Mouse (Mus musculus): ENCODE measurements around the gene Aqp5.

Gene Aqp5

GRCm38 (mm10) chr15:99596841-99597240 is 6.3 kb downstream of the Aqp5 start:
- no peak for DNase-seq (ENCODE audit: low spot score)

- no peak for DNase-seq (ENCODE audit: low spot score)
Measured at GRCm38 (mm10) chr15:99597596-99597995, 7.0 kb downstream of the Aqp5 start.

GRCm38 (mm10) chr15:99599245-99600070 is 8.9 kb downstream of the Aqp5 start:
- no peak for DNase-seq (ENCODE audit: low spot score)

DNA sequence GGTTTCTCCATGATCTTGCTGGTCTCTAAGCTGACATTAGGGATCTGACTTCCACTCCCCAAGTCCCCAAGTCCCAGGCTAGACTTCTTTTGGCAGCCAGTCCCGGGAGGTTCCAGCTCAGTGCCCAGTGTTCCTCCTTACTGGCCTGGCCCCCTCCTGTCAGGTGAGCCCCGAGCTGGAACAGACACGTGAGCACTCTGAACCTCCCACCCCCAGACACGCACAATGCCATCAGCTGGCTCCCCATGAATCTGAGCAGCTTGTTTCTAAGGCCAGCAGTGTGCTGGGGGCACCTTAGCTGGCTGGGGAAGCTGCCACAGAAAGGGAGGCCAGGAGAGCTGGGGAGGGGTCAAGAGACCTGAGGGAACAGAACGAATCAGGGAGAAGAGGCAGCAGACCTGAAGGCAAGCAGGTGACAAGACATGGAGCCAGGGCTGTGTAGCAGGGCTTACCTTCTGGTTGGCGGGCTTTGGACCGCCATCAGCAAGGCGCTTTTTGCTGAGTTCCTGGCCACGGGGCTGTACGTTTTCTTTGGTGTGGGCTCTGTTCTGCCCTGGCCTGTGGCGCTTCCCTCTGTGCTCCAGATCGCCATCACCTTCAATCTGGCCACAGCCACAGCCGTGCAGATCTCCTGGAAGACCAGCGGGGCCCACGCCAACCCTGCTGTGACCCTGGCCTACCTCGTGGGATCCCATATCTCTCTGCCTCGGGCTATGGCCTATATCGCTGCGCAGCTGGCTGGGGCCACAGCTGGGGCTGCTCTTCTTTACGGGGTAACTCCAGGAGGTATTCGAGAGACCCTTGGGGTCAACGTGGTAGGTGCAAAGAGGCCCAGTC is 10.6 kb downstream of the Aqp5 start, which contains the start of gene Aqp6:
Aqp6 (plus strand) TSS at position 415 of the 837 bp plus-strand sequence.
- no peak for DNase-seq (ENCODE audit: low spot score)

DNA sequence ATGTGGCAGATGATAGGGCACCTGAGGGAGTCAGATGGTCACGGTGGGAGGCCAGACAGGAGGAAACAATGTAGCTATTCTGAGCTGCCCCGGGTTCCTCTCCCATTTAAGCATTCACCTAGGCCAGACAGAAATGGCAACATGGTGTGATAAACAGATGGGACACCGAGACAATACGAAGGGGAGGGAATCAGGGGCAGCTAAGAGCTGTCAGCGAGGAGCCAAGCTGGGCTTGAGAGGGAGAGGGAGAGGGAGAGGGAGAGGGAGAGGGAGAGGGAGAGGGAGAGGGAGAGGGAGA is 11.2 kb downstream of the Aqp5 start:
- no peak for DNase-seq (ENCODE audit: low spot score)

DNA sequence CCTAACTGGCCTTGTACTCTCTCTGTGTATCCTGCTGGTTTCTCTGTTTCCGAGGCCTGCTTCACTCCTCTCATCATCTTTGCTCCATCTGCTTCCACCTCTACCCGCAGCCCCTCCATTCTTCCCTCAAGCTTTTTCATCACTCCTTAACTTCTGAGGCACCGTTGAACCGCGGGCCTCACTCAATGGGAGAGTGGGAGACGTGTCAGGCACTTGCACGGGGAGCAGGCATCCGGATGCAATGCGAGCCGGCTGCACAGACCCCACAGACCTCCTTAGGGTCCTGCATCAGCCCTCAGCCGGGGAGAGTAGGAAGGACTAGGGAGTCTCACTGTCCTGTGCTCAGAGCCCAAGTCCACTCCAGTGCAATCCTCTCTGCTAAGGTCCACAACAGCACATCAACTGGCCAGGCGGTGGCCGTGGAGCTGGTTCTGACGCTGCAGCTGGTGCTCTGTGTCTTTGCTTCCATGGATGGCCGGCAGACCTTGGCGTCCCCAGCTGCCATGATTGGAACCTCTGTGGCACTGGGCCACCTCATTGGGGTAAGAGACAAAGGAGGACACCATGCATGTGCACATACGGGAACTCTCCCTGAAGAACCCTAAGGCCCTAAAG is 11.7 kb downstream of the Aqp5 start:
- no peak for DNase-seq (ENCODE audit: low spot score)

DNA sequence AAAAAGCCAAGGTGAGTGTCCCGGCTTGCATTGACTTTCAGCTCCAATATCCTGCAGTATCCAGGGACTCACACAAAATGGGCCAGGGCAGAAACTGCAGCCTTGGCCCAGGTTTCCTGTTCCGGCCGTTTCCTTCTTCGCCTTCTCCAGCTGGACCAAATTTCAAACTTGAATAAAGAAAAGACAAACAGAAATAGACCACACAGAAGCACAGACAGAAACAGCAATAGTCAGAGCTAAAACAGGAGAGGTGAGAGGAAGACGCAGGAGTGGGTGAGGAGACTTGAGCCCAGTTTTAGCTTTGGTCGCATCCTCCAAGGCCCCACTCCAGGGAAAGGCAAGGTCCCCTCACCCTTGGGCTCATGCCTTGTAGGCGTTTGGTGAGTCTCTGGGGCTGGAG is 12.6 kb downstream of the Aqp5 start:
- DNase-seq (ENCODE audit: low spot score): no peak

DNA sequence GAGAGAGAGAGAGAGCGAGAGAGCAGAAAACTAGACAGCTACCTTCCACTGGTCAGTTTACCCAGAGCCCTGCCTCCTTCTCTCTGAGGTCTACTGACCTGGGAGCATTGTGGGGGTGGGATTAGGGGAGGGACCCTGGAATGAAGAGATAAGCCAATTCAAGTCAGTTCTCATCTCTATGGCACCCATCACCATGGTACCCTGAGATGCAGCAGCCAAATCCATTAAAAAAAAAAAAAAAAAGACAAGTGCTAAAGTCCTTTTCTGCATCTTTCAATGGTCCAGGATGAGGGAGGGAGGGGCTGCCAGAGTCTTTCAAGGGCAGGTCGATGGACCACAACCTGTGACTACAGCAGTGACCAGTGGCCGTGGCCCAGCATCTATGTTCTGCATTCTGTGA is 15.0 kb downstream of the Aqp5 start:
- no peak for DNase-seq (ENCODE audit: low spot score)

GRCm38 (mm10) chr15:99606515-99606914 is 15.9 kb downstream of the Aqp5 start:
- DNase-seq (ENCODE audit: low spot score): no peak

- DNase-seq (ENCODE audit: low spot score): no peak
Measured at GRCm38 (mm10) chr15:99607388-99608113, 17.0 kb downstream of the Aqp5 start.

- no peak for DNase-seq (ENCODE audit: low spot score)
Measured at GRCm38 (mm10) chr15:99608382-99609125, 18.0 kb downstream of the Aqp5 start.

GRCm38 (mm10) chr15:99611563-99611962 is 21.0 kb downstream of the Aqp5 start:
- DNase-seq (ENCODE audit: low spot score): no peak

GRCm38 (mm10) chr15:99614273-99614672 is 23.7 kb downstream of the Aqp5 start:
- no peak for DNase-seq (ENCODE audit: low spot score)

- DNase-seq (ENCODE audit: low spot score): peak; percentile 40
Measured at GRCm38 (mm10) chr15:99614753-99615152, 24.2 kb downstream of the Aqp5 start.

GRCm38 (mm10) chr15:99615246-99615645 is 24.7 kb downstream of the Aqp5 start:
- DNase-seq (ENCODE audit: low spot score): no peak

- no peak for DNase-seq (ENCODE audit: low spot score)
Measured at GRCm38 (mm10) chr15:99618595-99618994, 28.0 kb downstream of the Aqp5 start.

GRCm38 (mm10) chr15:99619821-99620220 is 29.2 kb downstream of the Aqp5 start:
- DNase-seq (ENCODE audit: low spot score): no peak

DNA sequence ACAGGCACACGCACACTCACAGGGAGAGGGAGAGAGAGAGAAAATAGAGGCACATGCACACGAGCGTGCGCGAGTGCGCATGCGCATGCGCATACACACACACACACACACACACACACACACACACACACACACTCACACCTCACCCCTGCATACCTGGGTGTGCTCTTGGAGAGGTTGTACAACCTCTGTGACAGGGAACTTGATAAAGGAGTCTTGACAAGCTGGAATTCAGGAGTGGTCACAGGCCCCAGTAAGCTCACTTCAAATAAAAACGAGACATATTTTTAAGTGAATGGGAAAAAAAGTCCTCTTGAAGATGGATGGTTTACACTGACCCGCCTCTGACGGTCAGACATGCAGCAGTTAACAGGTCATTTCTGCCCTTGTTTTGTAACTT is 31.5 kb downstream of the Aqp5 start:
- no peak for DNase-seq (ENCODE audit: low spot score)

GRCm38 (mm10) chr15:99631618-99632017 is 41.0 kb downstream of the Aqp5 start:
- no peak for DNase-seq (ENCODE audit: low spot score)

DNA sequence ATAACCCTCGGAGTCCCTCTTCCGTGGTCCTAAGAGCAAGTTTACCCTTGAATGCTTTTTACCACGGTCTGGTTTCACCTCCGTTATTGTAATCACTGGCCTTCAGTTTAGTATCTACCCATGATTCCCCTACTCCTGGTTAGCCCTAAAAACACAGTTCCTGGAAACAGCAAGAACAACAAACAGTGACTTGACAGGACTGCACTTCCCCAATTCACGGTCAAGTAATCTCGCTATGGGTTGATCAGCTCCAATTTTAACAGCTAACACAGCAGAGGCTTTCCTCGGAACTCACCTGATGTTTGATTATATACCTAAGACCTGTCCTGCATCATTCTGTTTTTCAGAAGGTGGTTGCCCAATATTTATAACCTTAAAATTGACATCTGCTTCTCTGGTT is 44.1 kb downstream of the Aqp5 start:
- no peak for DNase-seq (ENCODE audit: low spot score)

- no peak for DNase-seq (ENCODE audit: low spot score)
Measured at GRCm38 (mm10) chr15:99637405-99638123, 47.0 kb downstream of the Aqp5 start.

Measured in ovary, postnatal 14 days (tissue).